Mouse (Mus musculus) cortical plate, adult 2 months (tissue): Measurements from ENCODE around the gene Lin7c.

Experiments used
- CTCF ChIP-seq: fragments of 200-500 bp; IDR thresholded peaks from 2 replicates; pipeline ENCODE4 v1.5.1; 2011; ENCODE audit warnings: mild to moderate bottlenecking, control low read depth, low read length; ENCODE audit not compliant: insufficient read depth; ENCODE audit errors: extremely low read depth
- POLR2A ChIP-seq: fragments of 200-500 bp; IDR thresholded peaks from 2 replicates; pipeline ENCODE4 v1.6.1; 2011; ENCODE audit warnings: mild to moderate bottlenecking, low read length, control low read depth; ENCODE audit not compliant: insufficient read depth; ENCODE audit errors: extremely low read depth

DNA sequence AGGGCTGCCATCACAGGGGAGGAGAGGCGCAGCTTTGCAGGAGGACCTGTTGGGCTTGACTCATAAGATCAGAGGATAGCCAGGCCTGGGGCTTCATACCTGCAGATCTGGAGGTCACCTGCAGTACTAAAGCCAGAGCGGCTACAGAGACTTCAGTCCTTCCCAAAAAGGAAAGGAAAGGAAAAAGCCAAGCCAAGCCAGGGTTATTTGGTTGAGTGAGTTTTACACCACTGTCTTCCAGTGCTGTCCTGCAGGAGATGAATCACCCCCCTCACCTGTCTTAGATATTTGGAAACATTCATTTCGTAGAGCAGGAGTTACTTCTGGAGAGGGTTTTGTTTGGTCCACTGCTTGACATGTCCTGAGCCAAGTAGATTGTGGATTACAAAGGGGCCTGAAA is 42.5 kb downstream of the Lin7c start:
- TF ChIP-seq CTCF (no peak), POLR2A (no peak)
